Mouse (Mus musculus) limb, embryonic 14.5 days (tissue): Measurements from ENCODE around the gene 1700016D06Rik. TPM values are rescaled to one million over a fixed set of nuclear protein-coding genes. Genes with fewer than 3 reads are reported as not detected.
A peak's percentile ranks its signal among the peaks of the same experiment; 100 is the strongest.

Source experiments
- ATAC-seq: fragments of 200-750 bp; cut with Nextera tagmentation; 2 replicates; pipeline ENCODE4 v1.8.0; 2017; ENCODE audit warnings: low read depth, moderate number of reproducible peaks, moderate TSS enrichment; ENCODE audit not compliant: low FRiP score
- DNase-seq: peaks from one replicate; pipeline ENCODE4 v3.0.0-alpha.2; 2015; ENCODE audit warnings: low spot score
- H3K27ac ChIP-seq: fragments of 300-500 bp; sonication (generic); replicated peaks from 2 replicates; pipeline ENCODE4 v1.5.1; 2014; ENCODE audit warnings: low read depth, mild to moderate bottlenecking, low read length, moderate library complexity, mixed read lengths
- H3K27me3 ChIP-seq: fragments of 300-500 bp; sonication (generic); 2 replicates; pipeline ENCODE4 v1.6.1; 2014; ENCODE audit warnings: low read length, mixed read lengths; ENCODE audit not compliant: control insufficient read depth, insufficient read depth
- H3K36me3 ChIP-seq: fragments of 300-500 bp; sonication (generic); 2 replicates; pipeline ENCODE4 v1.6.1; 2014; ENCODE audit warnings: mild to moderate bottlenecking, low read length, moderate library complexity, mixed read lengths; ENCODE audit not compliant: control insufficient read depth, insufficient read depth
- H3K4me1 ChIP-seq: fragments of 300-500 bp; sonication (generic); 2 replicates; pipeline ENCODE4 v1.6.1; 2014; ENCODE audit warnings: antibody characterized with exemption, low read length, mixed read lengths; ENCODE audit not compliant: control insufficient read depth, insufficient read depth
- H3K4me2 ChIP-seq: fragments of 300-500 bp; sonication (generic); replicated peaks from 2 replicates; pipeline ENCODE4 v1.6.1; 2014; ENCODE audit warnings: low read depth, mild to moderate bottlenecking, low read length, moderate library complexity; ENCODE audit not compliant: severe bottlenecking
- H3K4me3 ChIP-seq: fragments of 300-500 bp; sonication (generic); replicated peaks from 2 replicates; pipeline ENCODE4 v1.5.1; 2014; ENCODE audit warnings: low read length
- H3K9ac ChIP-seq: fragments of 300-500 bp; sonication (generic); 2 replicates; pipeline ENCODE4 v1.6.1; 2014; ENCODE audit warnings: mild to moderate bottlenecking, low read depth, low read length, moderate library complexity; ENCODE audit not compliant: severe bottlenecking
- H3K9me3 ChIP-seq: fragments of 300-500 bp; sonication (generic); 2 replicates; pipeline ENCODE4 v1.6.1; 2016; ENCODE audit warnings: low read length; ENCODE audit not compliant: control insufficient read depth
- POLR2A ChIP-seq: fragments of 200-500 bp; IDR thresholded peaks from 2 replicates; pipeline ENCODE4 v1.8.0; 2012; ENCODE audit warnings: inconsistent platforms, mild to moderate bottlenecking, moderate library complexity, borderline replicate concordance; ENCODE audit not compliant: insufficient read depth, insufficient read length; ENCODE audit errors: extremely low read depth
- WGBS: fragments of 180-500 bp; shearing (Covaris S2); extraction: QIAGEN DNeasy Blood & Tissue Kit; methylation state at CpG from one replicate; pipeline ENCODE4 v1.1.7; 2014; 5-methylcytosine and 5-hydroxymethylcytosine counted together
- polyA plus RNA-seq, 2 experiments: library from polyadenylated mRNA; depleted of rRNA in 1 of 2; stranded (reverse) in 1 of 2; unstranded in 1 of 2; fragments of >200 nt; fragmentation: Nextera tagmentation in 1 of 2; extraction: Ambion mirVana in 1 of 2; gene quantifications; 2 replicates each; pipeline versions ENCODE4 v1.2.1 to v1.2.3; 2012 to 2014

Gene 1700016D06Rik
- polyA plus RNA-seq, 2 experiments, result not detected

- 89% methylated on average over 3 of the region's 3 CpGs for WGBS
- Histone ChIP-seq H3K27me3 (no peaks in the 10 kb centered on the region), H3K4me3 (no peak overlapping the region), H3K27ac (no peak overlapping the region), H3K4me2 (no peak overlapping the region), H3K36me3 (no peaks in the 10 kb centered on the region), H3K4me1 (no peaks in the 10 kb centered on the region), H3K9me3 (no peaks in the 10 kb centered on the region), H3K9ac (no peak overlapping the region)
- TF ChIP-seq POLR2A, result no peak
- no peak for DNase-seq
- no peak for ATAC-seq
These were observed 4.7 kb downstream of the 1700016D06Rik start for GRCm38 (mm10) chr8:11696176-11696575.

- no peak for DNase-seq
- no peaks in the 10 kb centered on the region for H3K9me3 ChIP-seq
- H3K27me3 ChIP-seq, result no peaks in the 10 kb centered on the region
- no peak overlapping the region for H3K4me3 ChIP-seq
- no peak for ATAC-seq
- H3K36me3 ChIP-seq, result no peaks in the 10 kb centered on the region
- no peaks in the 10 kb centered on the region for H3K4me1 ChIP-seq
- no peak overlapping the region for H3K4me2 ChIP-seq
- 61% methylated on average over 5 of the region's 5 CpGs for WGBS
- no peak for TF ChIP-seq POLR2A
- no peak overlapping the region for H3K27ac ChIP-seq
- H3K9ac ChIP-seq, result no peak overlapping the region
These were observed 6.9 kb downstream of the 1700016D06Rik start for GRCm38 (mm10) chr8:11693972-11694371.

GRCm38 (mm10) chr8:11692455-11692854 lies 8.4 kb downstream of the 1700016D06Rik start:
- Histone ChIP-seq H3K27me3 (no peaks in the 10 kb centered on the region), H3K36me3 (no peaks in the 10 kb centered on the region), H3K4me3 (no peak overlapping the region), H3K27ac (no peak overlapping the region), H3K9ac (no peak overlapping the region), H3K9me3 (no peaks in the 10 kb centered on the region), H3K4me1 (no peaks in the 10 kb centered on the region), H3K4me2 (no peak overlapping the region)
- no peak for ATAC-seq
- DNase-seq, result no peak
- WGBS, result 35% methylated on average over 1 of the region's 1 CpGs
- no peak for TF ChIP-seq POLR2A

- H3K4me1 ChIP-seq, result no peaks in the 10 kb centered on the region
- H3K9ac ChIP-seq, result no peak overlapping the region
- H3K9me3 ChIP-seq, result no peaks in the 10 kb centered on the region
- no peaks in the 10 kb centered on the region for H3K36me3 ChIP-seq
- H3K4me3 ChIP-seq, result no peak overlapping the region
- ATAC-seq, result 0 out of 2 replicates have a peak, but pooled peaks have one; percentile 26
- TF ChIP-seq POLR2A, result no peak
- no peaks in the 10 kb centered on the region for H3K27me3 ChIP-seq
- WGBS, result 87% methylated on average over 6 of the region's 6 CpGs
- DNase-seq, result peak; percentile 22
- H3K27ac ChIP-seq, result no peak overlapping the region
- H3K4me2 ChIP-seq, result no peak overlapping the region
These were observed 9.1 kb downstream of the 1700016D06Rik start for GRCm38 (mm10) chr8:11691761-11692160.

GRCm38 (mm10) chr8:11691284-11691683 lies 9.6 kb downstream of the 1700016D06Rik start:
- 80% methylated on average over 6 of the region's 6 CpGs for WGBS

GRCm38 (mm10) chr8:11689945-11690344 lies 10.9 kb downstream of the 1700016D06Rik start:
- Histone ChIP-seq H3K9ac (no peak overlapping the region), H3K36me3 (no peaks in the 10 kb centered on the region), H3K27ac (no peak overlapping the region), H3K9me3 (0 out of 2 replicates have a peak, but pooled peaks cover 3% of the 10 kb centered on the region), H3K4me1 (no peaks in the 10 kb centered on the region), H3K4me3 (no peak overlapping the region), H3K4me2 (no peak overlapping the region), H3K27me3 (no peaks in the 10 kb centered on the region)
- WGBS, result 34% methylated on average over 7 of the region's 7 CpGs
- DNase-seq (peak; percentile 25), ATAC-seq (peak; percentile 65; the same call in 1 of the 2 replicates)
- no peak for TF ChIP-seq POLR2A

More at GRCm38 (mm10) chr8:11691284-11691683, 9.6 kb downstream of the 1700016D06Rik start:
- no peak for TF ChIP-seq POLR2A
- no peak overlapping the region for H3K9ac ChIP-seq
- H3K4me3 ChIP-seq, result no peak overlapping the region
- H3K27me3 ChIP-seq, result no peaks in the 10 kb centered on the region
- no peak overlapping the region for H3K27ac ChIP-seq
- no peaks in the 10 kb centered on the region for H3K4me1 ChIP-seq
- DNase-seq (no peak), ATAC-seq (no peak)
- H3K36me3 ChIP-seq, result no peaks in the 10 kb centered on the region
- H3K4me2 ChIP-seq, result no peak overlapping the region
- H3K9me3 ChIP-seq, result no peaks in the 10 kb centered on the region
